Mouse (Mus musculus): ENCODE measurements at regions not wholly inside any gene's neighbourhood (a gene's known extent, or its start where the extent isn't known, plus 50 kb on each side); places are given as distances from the start of the nearest gene placed in this dataset.

- no peak overlapping the region for H3K4me3 ChIP-seq (replicated peaks in 1 of 3; ENCODE audit: low read depth in 2 of 3, low read length in 2 of 3, poor library complexity in 1 of 3)
- dilution Hi-C loops (cut with MboI; ENCODE audit: extremely low pct_ligation_motif_present, extremely low pct_unique_long_range_greater_than_20kb, low sequenced_read_pairs), result no loop called here
- H3K36me3 ChIP-seq (replicated peaks in 1 of 2; ENCODE audit: control insufficient read depth in 1 of 2, insufficient read depth in 1 of 2, low read length in 1 of 2), result no peaks in the 10 kb centered on the region
- H3K9ac ChIP-seq (ENCODE audit: insufficient read depth, low read depth), result no peak overlapping the region
- TF ChIP-seq ZC3H11A (IDR thresholded peaks at IDR 0.05; ENCODE audit: low read depth, low read length), result no peak
- no peak for TF ChIP-seq MXI1 (IDR thresholded peaks at IDR 0.05; ENCODE audit: low read depth, low read length)
- TF ChIP-seq KAT2A (IDR thresholded peaks at IDR 0.05; ENCODE audit: insufficient replicate concordance, low read length), result no peak
- no peak for TF ChIP-seq EP300 (IDR thresholded peaks at IDR 0.05; ENCODE audit: low read length)
- H3K27ac ChIP-seq (ENCODE audit: insufficient read depth, low read depth), result no peak overlapping the region
- H3K27me3 ChIP-seq (replicated peaks), result peaks cover 86% of the 10 kb centered on the region
- H3K4me1 ChIP-seq (ENCODE audit: control insufficient read depth in 1 of 2, insufficient read depth in 2 of 2), result no peaks in the 10 kb centered on the region
- no peak for DNase-seq (ENCODE audit: extremely low read depth)
- H3K9me3 ChIP-seq (replicated peaks; ENCODE audit: low read length), result no peaks in the 10 kb centered on the region
- in situ Hi-C loops (cut with MboI; ENCODE audit: low pct_ligation_motif_present, low pct_unique_long_range_greater_than_20kb, low sequenced_read_pairs), result no loop called here
- H3K79me2 ChIP-seq (replicated peaks; ENCODE audit: control insufficient read depth, extremely low read depth, insufficient read depth, poor library complexity, severe bottlenecking), result no peaks in the 10 kb centered on the region
- H3K4me2 ChIP-seq (ENCODE audit: insufficient read depth, low read depth, poor library complexity, severe bottlenecking), result no peak overlapping the region
Measured at GRCm38 (mm10) chr2:92523321-92523895, 63.1 kb upstream of the Slc35c1 start.

- TF ChIP-seq ELF1 (IDR thresholded peaks at IDR 0.05; ENCODE audit: low read depth, low read length) (no peak), PAX5 (IDR thresholded peaks at IDR 0.05; ENCODE audit: low read length) (no peak), ZMIZ1 (IDR thresholded peaks at IDR 0.05; ENCODE audit: low read depth, low read length) (no peak), ZKSCAN1 (IDR thresholded peaks at IDR 0.05; ENCODE audit: borderline replicate concordance, low read depth, low read length) (no peak), HCFC1 (IDR thresholded peaks at IDR 0.05; ENCODE audit: low read depth, low read length) (no peak), NRF1 (IDR thresholded peaks at IDR 0.05; ENCODE audit: low read depth, low read length) (no peak), CHD2 (IDR thresholded peaks at IDR 0.05; ENCODE audit: low read length) (no peak), ZC3H11A (IDR thresholded peaks at IDR 0.05; ENCODE audit: low read depth, low read length) (no peak), E2F4 (IDR thresholded peaks at IDR 0.05; ENCODE audit: insufficient replicate concordance, low read depth, low read length) (no peak), MAX (IDR thresholded peaks at IDR 0.05; ENCODE audit: low read length) (no peak), CHD1 (IDR thresholded peaks at IDR 0.05; ENCODE audit: low read depth, low read length) (no peak), JUN (IDR thresholded peaks at IDR 0.05; ENCODE audit: insufficient read depth, low read depth, low read length) (no peak), TBP (conservative IDR thresholded peaks at IDR 0.05; ENCODE audit: low read depth, low read length) (no peak), ZNF384 (IDR thresholded peaks at IDR 0.05; ENCODE audit: low read depth, low read length) (no peak), BHLHE40 (IDR thresholded peaks at IDR 0.05; ENCODE audit: low read depth, low read length) (no peak), MXI1 (IDR thresholded peaks at IDR 0.05; ENCODE audit: low read depth, low read length) (no peak)
- Histone ChIP-seq H3K27me3 (replicated peaks) (peaks cover 87% of the 10 kb centered on the region), H3K36me3 (replicated peaks in 1 of 2; ENCODE audit: control insufficient read depth in 1 of 2, insufficient read depth in 1 of 2, low read length in 1 of 2) (no peaks in the 10 kb centered on the region), H3K4me2 (ENCODE audit: insufficient read depth, low read depth, poor library complexity, severe bottlenecking) (no peak overlapping the region), H3K9me3 (replicated peaks; ENCODE audit: low read length) (no peaks in the 10 kb centered on the region), H3K4me3 (replicated peaks in 1 of 3; ENCODE audit: low read depth in 2 of 3, low read length in 2 of 3, poor library complexity in 1 of 3) (no peak overlapping the region), H3K79me2 (replicated peaks; ENCODE audit: control insufficient read depth, extremely low read depth, insufficient read depth, poor library complexity, severe bottlenecking) (no peaks in the 10 kb centered on the region), H3K9ac (ENCODE audit: insufficient read depth, low read depth) (no peak overlapping the region), H3K4me1 (ENCODE audit: control insufficient read depth in 1 of 2, insufficient read depth in 2 of 2) (no peaks in the 10 kb centered on the region), H3K27ac (ENCODE audit: insufficient read depth, low read depth) (no peak overlapping the region)
- DNase-seq (ENCODE audit: extremely low read depth), result no peak
- dilution Hi-C loops (cut with MboI; ENCODE audit: extremely low pct_ligation_motif_present, extremely low pct_unique_long_range_greater_than_20kb, low sequenced_read_pairs), result no loop called here
- in situ Hi-C loops (cut with MboI; ENCODE audit: low pct_ligation_motif_present, low pct_unique_long_range_greater_than_20kb, low sequenced_read_pairs), result no loop called here
Measured at GRCm38 (mm10) chr2:92521527-92521926, 61.2 kb upstream of the Slc35c1 start.

Measured in CH12.LX (cell line).